26 mouse cellular contexts compared by ENCODE assay signal in the genomic region with DNA sequence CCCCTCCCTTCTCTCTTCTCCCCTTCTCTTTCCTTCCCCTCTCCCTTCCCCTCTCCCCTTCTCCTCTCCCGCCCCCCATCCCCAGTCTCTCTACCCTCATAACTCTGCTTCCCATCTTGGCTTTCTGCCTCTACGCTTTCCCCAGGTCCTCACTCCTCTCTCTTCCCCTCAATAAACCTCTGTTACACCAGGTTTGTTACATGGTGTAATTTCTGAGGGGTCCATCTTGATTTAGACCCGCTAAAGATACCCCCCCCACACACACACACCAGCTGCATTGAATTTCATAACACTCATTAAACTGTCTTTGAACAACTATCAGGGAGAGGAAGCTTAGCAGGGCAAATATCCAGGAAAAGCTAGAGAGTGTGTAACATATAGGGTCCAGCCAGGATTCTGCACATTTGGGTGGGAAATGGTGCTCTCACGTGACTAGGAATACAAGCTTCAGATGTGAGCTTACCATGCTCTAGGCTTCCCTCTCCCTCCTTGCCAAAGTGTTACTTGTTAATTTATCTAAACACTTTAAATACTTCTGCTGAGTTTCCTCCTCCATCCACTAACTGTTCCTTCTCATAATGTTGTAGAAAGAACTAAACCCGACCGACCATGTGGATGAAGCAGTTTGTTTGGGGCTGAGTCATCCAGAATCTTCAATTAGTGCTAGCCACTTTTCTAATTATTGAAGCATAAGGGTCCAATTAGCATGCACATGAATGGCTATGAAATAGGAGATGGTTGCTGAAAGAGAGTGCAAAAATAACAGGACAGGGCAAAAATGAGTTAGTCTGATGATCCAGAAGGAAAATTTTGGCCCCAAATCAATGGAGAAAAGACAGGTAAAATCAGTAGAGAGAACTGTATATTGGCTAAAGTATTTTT. TPM values are rescaled to one million over a fixed set of nuclear protein-coding genes. Genes with fewer than 3 reads are reported as not detected.
DNase-seq lines count a peak whose midpoint lies in the region; ATAC-seq lines count a peak whose summit lies in the region.
"Had no signal": no experiment of that assay in that cellular context is flagged by ENCODE, and none has a peak within 500 bp of the region (broad histone marks: within the 10 kb centered on the region; RNA-seq: fewer than 3 reads in every experiment).

No protein-coding gene starts in this region.

- H3K36me3 ChIP-seq in forebrain, embryonic 11.5 days (ENCODE audit: control insufficient read depth, insufficient read depth, low read length) = no peaks in the 10 kb centered on the region
- no peaks in the 10 kb centered on the region for H3K36me3 ChIP-seq in forebrain, embryonic 10.5 days (replicated peaks)
- no peaks in the 10 kb centered on the region for H3K36me3 ChIP-seq in limb, embryonic 13.5 days
- no peaks in the 10 kb centered on the region for H3K36me3 ChIP-seq in limb, embryonic 10.5 days
- H3K36me3 ChIP-seq: heart, embryonic 12.5 days; hindbrain, embryonic 12.5 days had no signal

- no peaks in the 10 kb centered on the region for H3K4me1 ChIP-seq in forebrain, embryonic 11.5 days (replicated peaks; ENCODE audit: control insufficient read depth, insufficient read depth, low read length)
- H3K4me1 ChIP-seq in forebrain, embryonic 10.5 days = peaks cover 13% of the 10 kb centered on the region
- H3K4me1 ChIP-seq in limb, embryonic 13.5 days = peaks cover 12% of the 10 kb centered on the region
- peaks cover 17% of the 10 kb centered on the region for H3K4me1 ChIP-seq in limb, embryonic 10.5 days
- H3K4me1 ChIP-seq: heart, embryonic 12.5 days; hindbrain, embryonic 12.5 days had no signal

- H3K4me3 ChIP-seq in forebrain, embryonic 11.5 days (ENCODE audit: low read depth, low read length) = no peak overlapping the region
- no peak overlapping the region for H3K4me3 ChIP-seq in forebrain, embryonic 10.5 days
- no peak overlapping the region for H3K4me3 ChIP-seq in limb, embryonic 13.5 days
- no peak overlapping the region for H3K4me3 ChIP-seq in limb, embryonic 10.5 days
- H3K4me3 ChIP-seq: gastrocnemius, adult 2 months; heart, embryonic 12.5 days; hindbrain, embryonic 12.5 days had no signal

- no peaks in the 10 kb centered on the region for H3K27me3 ChIP-seq in forebrain, embryonic 11.5 days (ENCODE audit: control insufficient read depth, insufficient read depth, low read length)
- H3K27me3 ChIP-seq in forebrain, embryonic 10.5 days (ENCODE audit: poor library complexity, severe bottlenecking) = no peaks in the 10 kb centered on the region
- H3K27me3 ChIP-seq in limb, embryonic 13.5 days = no peaks in the 10 kb centered on the region
- no peaks in the 10 kb centered on the region for H3K27me3 ChIP-seq in limb, embryonic 10.5 days (ENCODE audit: low read depth, poor library complexity, severe bottlenecking)
- H3K27me3 ChIP-seq: heart, embryonic 12.5 days; hindbrain, embryonic 12.5 days had no signal

- ATAC-seq in forebrain, embryonic 11.5 days (replicated peaks; ENCODE audit: low FRiP score) = 0 out of 2 replicates have a peak, but pooled peaks have one; percentile 49
- peak; percentile 81 for ATAC-seq in limb, embryonic 13.5 days (ENCODE audit: low FRiP score, low read depth)
- ATAC-seq in megakaryocyte, adult 5-6 weeks (ENCODE audit: poor library complexity, severe bottlenecking) = no peak
- ATAC-seq: CD4-positive, CD25-positive, alpha-beta regulatory T cell, adult 4 months had no signal

- no peaks in the 10 kb centered on the region for H3K9me3 ChIP-seq in forebrain, embryonic 11.5 days (ENCODE audit: control insufficient read depth, low read length)
- H3K9me3 ChIP-seq in forebrain, embryonic 10.5 days = no peaks in the 10 kb centered on the region
- H3K9me3 ChIP-seq in limb, embryonic 13.5 days = no peaks in the 10 kb centered on the region
- no peaks in the 10 kb centered on the region for H3K9me3 ChIP-seq in limb, embryonic 10.5 days (replicated peaks)
- H3K9me3 ChIP-seq: heart, embryonic 12.5 days; hindbrain, embryonic 12.5 days had no signal

- 67% methylated on average over 6 of the region's 6 CpGs for WGBS in forebrain, embryonic 11.5 days
- 76% methylated on average over 6 of the region's 6 CpGs for WGBS in forebrain, embryonic 10.5 days
- 36% methylated on average over 6 of the region's 6 CpGs for WGBS in limb, embryonic 13.5 days
- 59% methylated on average over 6 of the region's 6 CpGs for whole genome bisulfite sequencing in limb, embryonic 10.5 days

- H3K9ac ChIP-seq in forebrain, embryonic 11.5 days (ENCODE audit: low read length) = no peak overlapping the region
- no peak overlapping the region for H3K9ac ChIP-seq in limb, embryonic 13.5 days
- H3K9ac ChIP-seq: heart, embryonic 12.5 days; hindbrain, embryonic 12.5 days had no signal

- H3K27ac ChIP-seq in forebrain, embryonic 11.5 days (ENCODE audit: low read depth, low read length) = no peak overlapping the region
- no peak overlapping the region for H3K27ac ChIP-seq in forebrain, embryonic 10.5 days
- H3K27ac ChIP-seq in limb, embryonic 13.5 days = no peak overlapping the region
- H3K27ac ChIP-seq in limb, embryonic 10.5 days = no peak overlapping the region
- H3K27ac ChIP-seq: gastrocnemius, adult 2 months; hindbrain, embryonic 12.5 days; stomach, postnatal 0 days had no signal

- no peak for DNase-seq in forebrain, embryonic 11.5 days (ENCODE audit: low spot score)
- no peak for DNase-seq in forebrain, embryonic 10.5 days (ENCODE audit: extremely low spot score, low spot score)
- DNase-seq in limb, embryonic 10.5 days (ENCODE audit: low spot score) = no peak
- DNase-seq in thymus, postnatal 4 days = peak; percentile 5
- DNase-seq in thymus, postnatal 0 days (ENCODE audit: low spot score) = no peak
- no peak for DNase-seq in right cerebral cortex, adult 2 months (ENCODE audit: low spot score in 2 of 2)
- DNase-seq: adrenal gland, postnatal 25 days; cerebellum, adult 18-20 months; cerebellum, postnatal 25 days; gastrocnemius, adult 2 months; heart, postnatal 14 days; kidney, adult 2 months; lung, postnatal 10 days; thymus, postnatal 25 days had no signal

- H3K4me2 ChIP-seq in forebrain, embryonic 11.5 days (ENCODE audit: low read depth, low read length, severe bottlenecking) = no peak overlapping the region
- no peak overlapping the region for H3K4me2 ChIP-seq in limb, embryonic 13.5 days (replicated peaks)
- H3K4me2 ChIP-seq: heart, embryonic 12.5 days; hindbrain, embryonic 12.5 days; liver, embryonic 11.5 days had no signal

RNA-seq across cellular contexts. Expression of a gene that starts 12.3 kb away (rescaled TPM):
- not detected in 2 replicates for polyA plus RNA-seq in forebrain, embryonic 11.5 days (2014; fragmentation: Nextera tagmentation; extraction: Ambion mirVana)
- 0.05 and 0.14 TPM in 2 replicates for polyA plus RNA-seq in forebrain, embryonic 10.5 days (2016; fragmentation: Nextera tagmentation; extraction: Ambion mirVana)
- polyA plus RNA-seq in limb, embryonic 13.5 days (2015; fragmentation: Nextera tagmentation; extraction: Ambion mirVana) = 1.4 and 2.2 TPM in 2 replicates
- 0.09 and 0.10 TPM in 2 replicates for polyA plus RNA-seq in limb, embryonic 10.5 days (2016; fragmentation: Nextera tagmentation; extraction: Ambion mirVana)
- 4.0 and 4.7 TPM in 2 replicates for polyA plus RNA-seq in thymus, postnatal 0 days (2015; fragmentation: Nextera tagmentation; extraction: Ambion mirVana)
- 23.3 and 30.5 TPM in 2 replicates for total RNA-seq in megakaryocyte, adult 5-6 weeks (2015)
- total RNA-seq in megakaryocyte, adult 5-6 weeks (2017) = 14.3 and 24.6 TPM in 2 replicates
- total RNA-seq: adrenal gland, postnatal 25 days; gastrocnemius, adult 2 months; heart, postnatal 14 days; layer of hippocampus, postnatal 14 days; megakaryocyte-erythroid progenitor cell, adult 5-6 weeks; midbrain, postnatal 0 days had no signal
- polyA plus RNA-seq: CD4-positive, CD25-positive, alpha-beta regulatory T cell, adult 4 months; heart, embryonic 12.5 days; hindbrain, embryonic 12.5 days; kidney, adult 2 months; liver, embryonic 11.5 days; midbrain, postnatal 0 days had no signal

RNA-seq across cellular contexts. Expression of a gene that starts 38.5 kb away (rescaled TPM):
- polyA plus RNA-seq in forebrain, embryonic 11.5 days (2014; fragmentation: Nextera tagmentation; extraction: Ambion mirVana) = 1.6 and 2.0 TPM in 2 replicates
- 3.2 and 3.7 TPM in 2 replicates for polyA plus RNA-seq in forebrain, embryonic 10.5 days (2016; fragmentation: Nextera tagmentation; extraction: Ambion mirVana)
- polyA plus RNA-seq in limb, embryonic 13.5 days (2015; fragmentation: Nextera tagmentation; extraction: Ambion mirVana) = 18.2 and 18.6 TPM in 2 replicates
- polyA plus RNA-seq in limb, embryonic 10.5 days (2016; fragmentation: Nextera tagmentation; extraction: Ambion mirVana) = 13.8 and 15.7 TPM in 2 replicates
- 48.2 and 54.7 TPM in 2 replicates for polyA plus RNA-seq in thymus, postnatal 0 days (2015; fragmentation: Nextera tagmentation; extraction: Ambion mirVana)
- 29.4 and 32.4 TPM in 2 replicates for total RNA-seq in megakaryocyte, adult 5-6 weeks (2015)
- total RNA-seq in megakaryocyte, adult 5-6 weeks (2017) = 22.0 and 24.0 TPM in 2 replicates

RNA-seq across cellular contexts. Expression of a gene that starts 52.8 kb away (rescaled TPM):
- not detected in 2 replicates for polyA plus RNA-seq in forebrain, embryonic 11.5 days (2014; fragmentation: Nextera tagmentation; extraction: Ambion mirVana)
- polyA plus RNA-seq in forebrain, embryonic 10.5 days (2016; fragmentation: Nextera tagmentation; extraction: Ambion mirVana) = 0.17 TPM in 1 of 2 replicates, not detected in the other
- 0.46 and 0.98 TPM in 2 replicates for polyA plus RNA-seq in limb, embryonic 13.5 days (2015; fragmentation: Nextera tagmentation; extraction: Ambion mirVana)
- polyA plus RNA-seq in limb, embryonic 10.5 days (2016; fragmentation: Nextera tagmentation; extraction: Ambion mirVana) = not detected in 2 replicates
- polyA plus RNA-seq in thymus, postnatal 0 days (2015; fragmentation: Nextera tagmentation; extraction: Ambion mirVana) = 0.81 and 0.87 TPM in 2 replicates
- total RNA-seq in megakaryocyte, adult 5-6 weeks (2015) = not detected in 2 replicates
- not detected in 2 replicates for total RNA-seq in megakaryocyte, adult 5-6 weeks (2017)
- total RNA-seq: adrenal gland, postnatal 25 days; gastrocnemius, adult 2 months; heart, postnatal 14 days; megakaryocyte-erythroid progenitor cell, adult 5-6 weeks; neutrophil, adult 5-6 weeks had no signal
- polyA plus RNA-seq: heart, embryonic 12.5 days; hindbrain, embryonic 12.5 days; kidney, adult 2 months; large intestine, adult 2 months; liver, embryonic 11.5 days had no signal
